Mouse (Mus musculus): ENCODE measurements around the gene Dlx2.

Gene Dlx2

DNA sequence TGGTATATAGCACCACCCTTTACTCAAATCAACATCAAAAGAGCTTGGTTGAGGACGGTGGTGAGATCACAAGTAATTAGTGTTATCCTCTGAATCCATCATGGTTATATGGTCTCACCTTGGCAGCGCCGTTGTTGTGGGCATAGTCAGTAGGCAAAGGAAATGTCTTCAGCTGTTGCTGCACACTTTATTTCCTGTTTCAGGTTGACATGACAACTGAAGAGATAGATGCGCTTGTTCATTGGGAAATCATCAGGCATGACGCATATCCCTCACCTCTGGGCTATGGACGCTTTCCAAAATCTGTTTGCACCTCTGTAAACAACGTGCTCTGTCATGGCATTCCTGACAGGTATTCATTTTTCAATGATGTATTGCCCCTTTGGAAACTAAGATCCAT is 35.3 kb downstream of the Dlx2 start:
- DNase-seq (ENCODE audit: low read depth, low spot score): no peak

DNA sequence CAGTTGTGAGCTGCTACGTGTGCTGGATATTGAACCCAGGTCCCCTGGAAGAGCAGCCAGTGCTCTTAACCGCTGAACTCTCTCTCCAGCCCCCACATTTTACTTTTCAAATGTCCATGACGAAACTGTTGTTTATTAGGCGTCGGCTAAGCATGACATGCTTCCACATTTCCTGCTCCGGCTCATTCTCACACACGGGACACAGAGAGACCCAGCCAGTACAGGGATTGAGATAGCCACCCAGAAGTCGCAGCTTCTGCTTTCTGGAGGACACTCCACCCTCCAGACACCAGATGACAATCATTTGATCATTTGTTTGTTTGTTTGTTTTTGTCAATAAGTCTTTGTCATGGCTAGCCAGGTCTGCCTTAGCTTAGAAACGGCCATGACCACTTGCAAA is 41.7 kb downstream of the Dlx2 start:
- no peak for DNase-seq (ENCODE audit: low read depth, low spot score)

- DNase-seq (ENCODE audit: low read depth, low spot score): no peak
These were observed 47.0 kb downstream of the Dlx2 start for GRCm38 (mm10) chr2:71499276-71500230.

GRCm38 (mm10) chr2:71497175-71497574 is 49.4 kb downstream of the Dlx2 start:
- DNase-seq (ENCODE audit: low read depth, low spot score): no peak

- DNase-seq (ENCODE audit: low read depth, low spot score): no peak
These were observed 51.6 kb downstream of the Dlx2 start for GRCm38 (mm10) chr2:71494971-71495370.

GRCm38 (mm10) chr2:71494503-71494902 is 52.1 kb downstream of the Dlx2 start:
- DNase-seq (ENCODE audit: low read depth, low spot score): no peak
